Mouse (Mus musculus): ENCODE measurements around the gene Dcaf11. TPM values are rescaled to one million over a fixed set of nuclear protein-coding genes. Genes with fewer than 3 reads are reported as not detected.

Gene Dcaf11
- total RNA-seq, 2 experiments from 2014 or later = 66.9 to 72.3 TPM

DNA sequence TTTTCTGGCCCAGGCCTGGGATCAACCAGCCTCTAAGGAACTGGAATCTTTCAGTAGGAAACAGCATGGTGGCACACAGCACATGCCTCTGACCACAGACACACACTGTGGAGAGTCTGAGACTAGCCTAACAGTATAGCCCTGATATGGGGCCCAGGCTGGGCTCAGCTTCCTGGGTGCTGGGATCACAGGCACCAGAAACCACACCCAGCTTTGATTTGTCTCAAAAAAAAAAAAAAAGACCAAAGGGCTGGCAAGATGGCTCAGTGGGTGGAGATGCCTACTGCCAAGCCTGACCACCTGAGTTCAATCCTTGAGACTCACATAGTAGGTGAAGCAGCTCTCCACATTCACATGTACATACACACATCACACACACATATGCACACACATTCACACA lies 5.2 kb upstream of the Dcaf11 start:
- no peak for DNase-seq (ENCODE audit: low spot score in 2 of 2)

DNA sequence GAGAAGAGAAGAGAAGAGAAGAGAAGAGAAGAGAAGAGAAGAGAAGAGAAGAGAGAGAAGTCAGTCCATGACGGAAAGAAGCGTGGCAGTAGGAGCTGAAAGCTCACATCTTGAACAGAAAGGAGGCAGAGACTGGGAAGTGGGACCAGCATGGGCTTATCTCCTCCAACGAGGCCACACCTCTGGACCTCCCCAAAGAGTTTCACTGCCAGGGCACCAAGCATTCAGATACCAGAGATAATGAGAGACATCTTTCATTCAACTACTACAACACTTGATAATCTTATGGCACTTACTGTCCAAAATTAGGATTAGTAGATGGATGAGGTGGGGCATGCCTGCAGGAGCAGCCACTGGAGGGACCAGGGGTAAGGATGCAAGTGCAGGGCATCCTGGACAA lies 4.0 kb upstream of the Dcaf11 start:
- no peak for DNase-seq (ENCODE audit: low spot score in 2 of 2)

GRCm38 (mm10) chr14:55557003-55557402 lies 2.8 kb upstream of the Dcaf11 start:
- peak; percentile 70 to 79 for DNase-seq (ENCODE audit: low spot score in 2 of 2)

DNA sequence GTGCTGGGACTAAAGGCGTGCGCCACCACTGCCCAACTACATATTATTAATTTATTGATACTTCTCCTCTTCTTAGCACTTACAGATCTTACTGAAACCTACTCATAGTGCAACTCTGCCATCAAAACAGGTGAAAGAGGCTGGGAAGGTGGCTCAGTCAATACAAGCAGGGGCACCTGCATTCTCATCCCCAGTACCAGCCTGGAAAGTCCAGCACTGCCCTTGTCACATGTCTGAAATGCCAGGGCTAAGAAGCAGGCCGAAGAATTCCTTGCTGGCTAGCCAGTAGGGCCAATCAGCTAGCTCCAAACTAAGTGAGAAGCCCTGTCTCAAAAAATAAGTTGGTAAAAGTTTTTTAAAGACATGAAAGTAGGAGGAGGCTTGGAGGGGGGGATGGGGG lies 2.2 kb upstream of the Dcaf11 start:
- no peak for DNase-seq (ENCODE audit: low spot score in 2 of 2)

DNA sequence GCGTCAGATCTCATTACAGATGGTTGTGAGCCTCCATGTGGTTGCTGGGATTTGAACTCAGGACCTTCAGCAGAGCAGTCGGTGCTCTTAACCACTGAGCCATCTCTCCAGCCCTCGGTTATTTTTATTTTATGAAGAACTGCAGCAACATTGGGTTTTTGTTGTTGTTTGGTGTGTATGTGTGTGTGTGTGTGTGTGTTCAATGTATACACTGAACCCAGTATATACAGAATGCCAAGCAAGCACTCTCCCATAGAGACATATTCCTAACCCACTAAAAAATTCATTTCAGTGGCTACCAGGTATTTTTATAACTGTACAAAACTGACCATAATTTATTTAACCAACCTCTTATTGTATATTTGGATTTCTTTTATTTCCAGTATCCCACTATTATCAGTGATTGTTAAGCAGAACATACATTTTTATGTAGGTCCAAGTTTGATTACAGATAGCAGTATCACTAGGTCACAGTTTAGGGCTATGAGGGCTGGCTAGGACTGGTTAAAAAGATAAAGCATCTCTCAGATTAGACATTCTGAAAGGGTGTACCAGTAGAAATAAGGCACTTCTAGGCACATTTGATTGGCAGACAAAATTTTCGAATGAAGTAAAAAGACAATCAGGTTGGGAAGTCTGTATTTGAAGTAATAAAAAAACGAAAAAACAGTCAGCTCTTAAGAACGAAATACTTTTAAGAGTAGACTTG lies 912 bp upstream of the Dcaf11 start:
- DNase-seq (ENCODE audit: low spot score in 2 of 2) = no peak

- peak; percentile 98 to 99 for DNase-seq (ENCODE audit: low spot score in 2 of 2)
Measured at GRCm38 (mm10) chr14:55560202-55561073, 632 bp downstream of the Dcaf11 start, which contains the start of gene A730061H03Rik. A730061H03Rik (minus strand) TSS chr14:55560406.

DNA sequence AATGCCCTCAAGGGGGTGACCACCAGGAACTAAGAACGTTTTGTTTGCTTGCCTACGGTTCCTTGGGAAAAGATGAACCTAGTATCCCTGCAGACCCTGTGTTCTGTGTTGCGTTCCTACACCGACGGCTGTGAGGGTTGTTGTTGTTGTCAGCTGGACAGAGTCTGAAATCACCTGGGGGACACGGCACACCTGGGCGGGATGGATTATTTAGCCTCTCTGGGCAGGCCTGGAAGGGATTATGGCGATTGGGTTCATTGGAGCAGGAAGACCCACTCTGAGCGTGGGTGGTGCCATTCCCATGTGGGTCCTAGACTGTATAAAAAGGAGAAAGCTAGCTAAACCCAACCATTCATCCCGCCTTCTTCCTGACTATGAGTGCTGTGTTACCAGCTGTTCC lies 2.1 kb downstream of the Dcaf11 start:
- no peak for DNase-seq (ENCODE audit: low spot score in 2 of 2)

DNA sequence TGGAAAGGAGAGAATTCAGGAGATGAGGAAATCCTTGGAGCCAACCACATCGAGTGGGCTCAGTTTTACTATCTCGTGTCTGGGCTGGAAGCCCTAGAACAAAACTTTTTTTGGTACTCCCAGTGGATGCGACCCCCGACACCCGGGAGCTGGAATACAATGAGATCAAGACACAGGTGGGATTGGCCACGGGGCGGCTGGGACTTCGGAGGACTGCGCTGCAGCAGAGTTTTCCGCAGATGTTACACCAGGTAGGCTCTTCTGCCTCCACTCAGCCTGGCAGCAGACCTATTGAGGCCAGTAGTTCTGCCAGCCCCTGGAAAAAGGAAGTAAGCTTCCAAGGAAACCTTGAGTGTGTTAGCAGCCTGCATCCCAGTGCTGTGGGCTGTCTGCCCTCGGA lies 3.4 kb downstream of the Dcaf11 start:
- DNase-seq (ENCODE audit: low spot score in 2 of 2) = no peak

GRCm38 (mm10) chr14:55565748-55566147 lies 5.9 kb downstream of the Dcaf11 start:
- DNase-seq (ENCODE audit: low spot score in 2 of 2) = no peak

GRCm38 (mm10) chr14:55567496-55567895 lies 7.7 kb downstream of the Dcaf11 start:
- DNase-seq (ENCODE audit: low spot score in 2 of 2) = no peak

DNA sequence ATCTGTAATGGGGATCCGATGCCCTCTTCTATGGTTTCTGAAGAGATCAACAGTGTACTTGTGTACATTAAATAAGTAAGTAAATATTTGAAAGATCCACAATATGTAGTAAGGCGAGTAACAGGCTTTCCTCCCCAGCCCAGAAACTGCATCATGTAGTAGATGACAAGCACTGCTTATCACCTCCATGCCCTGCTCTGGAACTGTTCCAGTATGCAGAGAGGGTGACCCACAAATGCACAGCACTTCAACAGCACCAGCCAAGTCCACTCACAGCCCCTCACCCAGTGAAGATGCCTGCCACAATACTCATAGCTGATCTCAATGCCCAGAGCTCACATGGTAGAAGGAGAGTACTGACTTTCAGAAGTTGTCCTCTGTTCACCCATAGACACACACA lies 10.8 kb downstream of the Dcaf11 start:
- no peak for DNase-seq (ENCODE audit: low spot score in 2 of 2)

DNA sequence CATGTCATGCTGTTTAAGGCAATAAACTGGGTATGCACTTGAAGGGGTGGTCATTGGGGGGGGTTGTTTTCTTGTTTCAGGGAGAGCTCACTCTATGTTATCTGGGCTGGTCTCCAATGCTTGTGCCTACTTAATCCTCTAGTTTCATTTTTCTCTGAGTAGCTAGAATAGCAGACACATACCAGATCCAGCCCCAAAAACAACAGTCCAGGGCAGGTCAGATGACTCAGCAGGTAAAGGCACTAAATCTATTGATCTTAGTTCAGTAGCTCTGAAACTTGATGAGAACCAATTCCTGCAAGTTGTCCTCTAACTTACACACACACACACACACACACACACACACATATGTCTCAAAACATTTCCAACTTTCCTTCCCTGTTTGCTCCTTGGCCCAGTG lies 12.0 kb downstream of the Dcaf11 start:
- DNase-seq (ENCODE audit: low spot score in 2 of 2) = no peak

DNA sequence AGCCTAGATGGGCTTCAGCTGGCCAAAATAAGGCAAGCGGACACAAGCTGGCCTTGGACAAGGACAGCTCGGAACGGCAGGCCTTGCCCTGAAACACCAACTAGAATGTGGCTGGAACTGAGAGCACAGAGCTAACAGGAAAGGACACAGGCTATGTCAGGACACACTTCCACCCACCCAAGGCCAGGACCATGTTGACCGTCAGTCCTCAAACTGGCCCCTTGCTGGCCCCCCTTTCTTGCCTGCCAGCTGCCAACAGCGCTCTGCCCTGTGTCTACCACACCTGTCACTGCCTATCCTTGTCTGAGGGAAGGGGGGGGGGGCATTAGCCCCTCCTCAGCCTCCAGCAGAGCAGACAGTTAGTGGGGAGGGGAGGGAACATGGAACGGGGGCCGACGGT lies 15.5 kb downstream of the Dcaf11 start, which contains the start of gene Fitm1:
TSS of gene Fitm1 (plus strand) at position 316 of the 400 bp plus-strand sequence.
- DNase-seq (ENCODE audit: low spot score in 2 of 2) = no peak

GRCm38 (mm10) chr14:55575711-55576110 lies 15.9 kb downstream of the Dcaf11 start:
- no peak for DNase-seq (ENCODE audit: low spot score in 2 of 2)

DNA sequence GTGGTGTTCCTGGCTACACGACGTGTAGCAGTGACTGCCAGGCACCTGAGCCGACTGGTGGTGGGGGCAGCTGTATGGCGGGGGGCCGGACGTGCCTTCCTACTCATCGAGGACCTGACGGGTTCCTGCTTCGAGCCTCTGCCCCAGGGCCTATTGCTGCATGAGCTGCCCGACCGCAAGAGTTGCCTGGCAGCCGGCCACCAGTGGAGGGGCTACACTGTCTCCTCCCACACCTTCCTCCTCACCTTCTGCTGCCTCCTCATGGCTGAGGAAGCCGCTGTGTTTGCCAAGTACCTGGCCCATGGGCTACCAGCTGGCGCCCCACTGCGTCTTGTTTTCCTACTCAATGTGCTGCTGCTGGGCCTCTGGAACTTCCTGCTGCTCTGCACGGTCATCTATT lies 16.6 kb downstream of the Dcaf11 start:
- no peak for DNase-seq (ENCODE audit: low spot score in 2 of 2)

- peak; percentile 76 to 78 for DNase-seq (ENCODE audit: low spot score in 2 of 2)
Measured at GRCm38 (mm10) chr14:55577871-55578667, 18.3 kb downstream of the Dcaf11 start, which contains the start of gene Psme1. Psme1 (plus strand) TSS chr14:55578123.

DNA sequence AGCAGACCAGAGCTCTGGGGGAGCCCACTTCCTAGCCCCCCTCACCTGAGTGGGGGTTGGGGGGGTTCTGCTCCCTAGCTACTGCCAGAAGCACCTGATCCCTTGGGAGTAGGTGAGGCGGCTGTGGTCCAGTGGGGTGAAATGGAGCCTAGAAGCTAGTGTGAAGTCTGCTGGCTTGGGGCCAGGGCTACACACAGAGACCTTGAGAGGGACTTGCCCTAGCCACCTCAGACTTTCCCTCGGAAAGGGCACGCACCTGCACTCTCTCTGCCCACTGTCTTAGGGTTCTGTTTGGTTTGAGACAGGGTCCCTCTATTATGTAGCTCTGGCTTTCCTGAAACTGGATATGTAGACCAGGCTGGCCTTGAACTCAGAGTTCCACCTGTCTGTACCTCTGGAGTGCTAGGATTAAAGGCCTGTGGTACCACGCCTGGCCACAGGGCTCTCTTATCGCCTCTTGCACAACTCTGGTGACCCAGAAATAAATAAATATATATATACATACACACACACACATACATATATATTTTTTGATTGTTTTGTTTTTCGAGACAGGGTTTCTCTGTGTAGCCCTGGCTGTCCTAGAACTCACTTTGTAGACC lies 19.0 kb downstream of the Dcaf11 start:
- DNase-seq (ENCODE audit: low spot score in 2 of 2) = no peak

DNA sequence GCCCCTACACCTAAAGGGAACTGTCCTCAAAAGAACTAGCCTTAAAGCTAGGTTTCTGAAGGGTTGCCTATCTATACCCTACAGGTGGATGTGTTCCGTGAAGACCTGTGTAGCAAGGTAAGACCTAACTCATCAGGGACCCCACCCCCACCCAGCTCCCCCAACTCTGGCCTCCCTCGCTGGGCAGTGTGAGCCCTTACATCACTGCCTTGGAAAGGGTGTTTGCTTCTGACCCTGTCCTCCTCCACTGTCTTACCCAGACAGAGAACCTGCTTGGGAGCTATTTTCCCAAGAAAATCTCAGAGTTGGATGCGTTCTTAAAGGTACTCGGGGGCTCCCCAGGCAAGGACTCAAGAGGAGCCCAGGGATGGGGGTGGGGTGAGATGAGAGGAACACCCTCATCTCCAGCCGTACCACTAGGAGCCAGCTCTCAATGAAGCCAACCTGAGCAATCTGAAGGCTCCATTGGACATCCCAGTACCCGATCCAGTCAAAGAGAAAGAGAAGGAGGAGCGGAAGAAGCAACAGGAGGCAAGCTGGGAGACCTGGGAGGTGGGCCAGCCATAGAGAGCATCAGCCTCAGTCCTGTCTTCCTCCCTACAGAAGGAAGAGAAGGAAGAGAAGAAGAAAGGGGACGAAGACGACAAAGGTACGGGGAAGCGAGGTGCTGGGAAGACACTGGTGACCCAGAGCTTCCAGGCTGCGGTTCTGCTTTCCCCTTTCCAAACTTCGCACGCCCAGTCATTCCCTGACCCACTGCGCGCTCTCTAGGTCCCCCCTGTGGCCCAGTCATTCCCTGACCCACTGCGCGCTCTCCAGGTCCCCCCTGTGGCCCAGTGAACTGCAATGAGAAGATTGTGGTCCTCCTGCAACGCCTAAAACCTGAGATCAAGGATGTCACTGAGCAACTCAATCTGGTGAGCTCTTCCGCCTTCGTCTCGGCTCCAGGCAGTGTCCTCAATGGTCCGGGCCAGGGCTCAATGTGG lies 20.0 kb downstream of the Dcaf11 start:
- no peak for DNase-seq (ENCODE audit: low spot score in 2 of 2)

- no peak for DNase-seq (ENCODE audit: low spot score in 2 of 2)
Measured at GRCm38 (mm10) chr14:55580731-55581130, 20.9 kb downstream of the Dcaf11 start.
